Mouse (Mus musculus) spleen, adult 2 months (tissue): ENCODE results near the gene Plekhj1.

Experiments
- CTCF ChIP-seq: fragments of 200-500 bp; IDR thresholded peaks from 2 replicates; pipeline ENCODE4 v1.5.1; 2011; ENCODE audit warnings: mild to moderate bottlenecking, inconsistent platforms; ENCODE audit not compliant: insufficient read depth, insufficient read length, insufficient replicate concordance; ENCODE audit errors: extremely low read depth
- POLR2A ChIP-seq: fragments of 200-500 bp; IDR thresholded peaks from 2 replicates; pipeline ENCODE4 v1.6.1; 2011; ENCODE audit warnings: low read depth, low read length, inconsistent platforms

DNA sequence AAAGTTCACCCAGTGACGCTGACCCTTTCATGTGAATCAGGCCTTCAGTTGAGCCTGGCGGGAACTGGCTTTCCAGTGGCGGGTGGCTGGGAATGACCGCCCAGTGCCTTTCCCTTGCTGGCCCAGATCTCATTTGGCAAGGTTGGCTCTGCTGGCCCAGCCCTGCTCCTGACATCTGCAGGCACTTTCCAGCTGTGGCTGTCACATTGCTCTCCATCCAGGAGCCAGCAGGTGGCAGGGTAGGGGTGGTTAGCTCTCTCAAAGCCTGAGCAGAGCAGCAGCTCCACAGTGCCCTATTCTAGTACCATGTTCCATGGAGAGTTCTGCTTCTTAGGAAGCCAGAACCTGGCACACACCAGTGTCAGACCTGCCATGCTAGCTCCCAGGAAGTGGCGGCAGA lies 40.7 kb downstream of the Plekhj1 start:
- peak; percentile 51; the same call in 1 of the 2 replicates for TF ChIP-seq CTCF
- TF ChIP-seq POLR2A, result no peak
